Mouse (Mus musculus) lung, embryonic 15.5 days (tissue): ENCODE measurements around the gene Poc1b. TPM values are rescaled to one million over a fixed set of nuclear protein-coding genes. Genes with fewer than 3 reads are reported as not detected.
A peak's percentile ranks its signal among the peaks of the same experiment; 100 is the strongest.

Source experiments
- ATAC-seq: fragments of 200-750 bp; cut with Nextera tagmentation; 2 replicates; pipeline ENCODE4 v1.8.0; 2017; ENCODE audit warnings: moderate number of reproducible peaks, borderline replicate concordance; ENCODE audit not compliant: low FRiP score, low TSS enrichment; ENCODE audit errors: extremely low read depth
- H3K27ac ChIP-seq: fragments of 300-500 bp; sonication (generic); 2 replicates; pipeline ENCODE4 v1.5.1; 2015; ENCODE audit warnings: moderate library complexity, mild to moderate bottlenecking, inconsistent platforms
- H3K27me3 ChIP-seq: fragments of 300-500 bp; sonication (generic); 2 replicates; pipeline ENCODE4 v1.6.1; 2015; ENCODE audit warnings: inconsistent platforms
- H3K36me3 ChIP-seq: fragments of 300-500 bp; sonication (generic); 2 replicates; pipeline ENCODE4 v1.6.1; 2015; ENCODE audit warnings: inconsistent platforms
- H3K4me1 ChIP-seq: fragments of 300-500 bp; sonication (generic); 2 replicates; pipeline ENCODE4 v1.6.1; 2015; ENCODE audit warnings: inconsistent platforms
- H3K4me2 ChIP-seq: fragments of 300-500 bp; sonication (generic); 2 replicates; pipeline ENCODE4 v1.6.1; 2015; ENCODE audit warnings: inconsistent platforms, mild to moderate bottlenecking, moderate library complexity
- H3K4me3 ChIP-seq: fragments of 300-500 bp; sonication (generic); 2 replicates; pipeline ENCODE4 v1.5.1; 2015; ENCODE audit warnings: mild to moderate bottlenecking, inconsistent platforms
- H3K9ac ChIP-seq: fragments of 300-500 bp; sonication (generic); 2 replicates; pipeline ENCODE4 v1.6.1; 2015; ENCODE audit warnings: inconsistent platforms
- H3K9me3 ChIP-seq: fragments of 300-500 bp; sonication (generic); 2 replicates; pipeline ENCODE4 v1.6.1; 2016; ENCODE audit warnings: inconsistent platforms
- WGBS: fragments of 180-500 bp; shearing (Covaris S2); methylation state at CpG from one replicate; pipeline ENCODE4 v1.1.7; 2015; 5-methylcytosine and 5-hydroxymethylcytosine counted together
- polyA plus RNA-seq: library from polyadenylated mRNA; unstranded; fragments of >200 nt; fragmentation: Nextera tagmentation; extraction: Ambion mirVana; gene quantifications from 2 replicates; pipeline ENCODE4 v1.2.1, GENCODE M21; 2015

Poc1b gene
- polyA plus RNA-seq, 1 experiment from 2014 or later, result 19.1 TPM

- H3K4me3 ChIP-seq, result no peak overlapping the region
- peaks cover 8% of the 10 kb centered on the region; the same call in 1 of the 2 replicates for H3K36me3 ChIP-seq
- WGBS, result 27% methylated on average over 13 of the region's 13 CpGs
- no peaks in the 10 kb centered on the region for H3K27me3 ChIP-seq
- H3K4me2 ChIP-seq, result peak overlapping the region; percentile 33; the same call in 1 of the 2 replicates
- H3K9me3 ChIP-seq, result no peaks in the 10 kb centered on the region
- peaks cover 27% of the 10 kb centered on the region for H3K4me1 ChIP-seq
- ATAC-seq, result 0 out of 2 replicates have a peak, but pooled peaks have one; percentile 41
- no peak overlapping the region for H3K9ac ChIP-seq
- no peak overlapping the region; the same call in 1 of the 2 replicates for H3K27ac ChIP-seq
Observed at GRCm38 (mm10) chr10:99164871-99165477, 58.1 kb downstream of the Poc1b start.

GRCm38 (mm10) chr10:99165751-99166282 lies 59.0 kb downstream of the Poc1b start:
- no peak overlapping the region for H3K9ac ChIP-seq
- peak; percentile 23; the same call in 1 of the 2 replicates for ATAC-seq
- peak overlapping the region; percentile 51 for H3K27ac ChIP-seq

GRCm38 (mm10) chr10:99166392-99166791 lies 59.6 kb downstream of the Poc1b start:
- H3K27ac ChIP-seq, result no peak overlapping the region
- peaks cover 35% of the 10 kb centered on the region for H3K4me1 ChIP-seq
- H3K36me3 ChIP-seq, result 0 out of 2 replicates have a peak, but pooled peaks cover 4% of the 10 kb centered on the region
- no peak for ATAC-seq
- no peak overlapping the region for H3K4me3 ChIP-seq
- 50% methylated on average over 3 of the region's 3 CpGs for WGBS
- no peaks in the 10 kb centered on the region for H3K9me3 ChIP-seq
- no peaks in the 10 kb centered on the region for H3K27me3 ChIP-seq
- no peak overlapping the region for H3K9ac ChIP-seq
- no peak overlapping the region for H3K4me2 ChIP-seq

More at GRCm38 (mm10) chr10:99165751-99166282, 59.0 kb downstream of the Poc1b start:
- peaks cover 31% of the 10 kb centered on the region for H3K4me1 ChIP-seq
- H3K4me2 ChIP-seq, result no peak overlapping the region; the same call in 1 of the 2 replicates
- H3K36me3 ChIP-seq, result 0 out of 2 replicates have a peak, but pooled peaks cover 4% of the 10 kb centered on the region
- no peak overlapping the region for H3K4me3 ChIP-seq
- H3K27me3 ChIP-seq, result no peaks in the 10 kb centered on the region
- H3K9me3 ChIP-seq, result no peaks in the 10 kb centered on the region
- 38% methylated on average over 7 of the region's 7 CpGs for WGBS

DNA sequence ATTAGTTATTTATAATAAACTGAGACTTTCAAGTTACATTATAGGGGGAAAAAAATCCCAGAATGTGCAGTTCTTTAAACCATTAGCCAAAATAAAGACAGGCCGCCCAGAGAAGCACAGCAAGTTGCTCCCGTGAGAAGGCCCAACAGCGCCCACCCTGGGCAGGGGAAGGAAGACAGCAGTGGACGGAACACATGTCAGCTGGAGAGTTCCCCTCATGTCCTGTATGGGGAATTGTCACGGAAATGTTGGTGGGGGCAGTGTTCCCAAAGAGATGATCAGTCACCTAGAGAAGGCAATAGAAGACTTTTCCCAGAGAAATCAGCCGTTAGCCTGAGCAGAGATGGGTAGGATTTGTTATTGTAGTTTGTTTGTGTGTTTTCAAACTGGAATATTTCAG lies 61.6 kb downstream of the Poc1b start:
- WGBS, result 56% methylated on average over 6 of the region's 6 CpGs
- no peak overlapping the region for H3K9ac ChIP-seq
- no peaks in the 10 kb centered on the region for H3K9me3 ChIP-seq
- ATAC-seq, result no peak
- peaks cover 51% of the 10 kb centered on the region for H3K4me1 ChIP-seq
- H3K36me3 ChIP-seq, result no peaks in the 10 kb centered on the region
- H3K27ac ChIP-seq, result no peak overlapping the region
- no peak overlapping the region for H3K4me3 ChIP-seq
- no peaks in the 10 kb centered on the region for H3K27me3 ChIP-seq
- H3K4me2 ChIP-seq, result no peak overlapping the region

- peaks cover 51% of the 10 kb centered on the region for H3K4me1 ChIP-seq
- H3K36me3 ChIP-seq, result no peaks in the 10 kb centered on the region
- no peaks in the 10 kb centered on the region for H3K9me3 ChIP-seq
- no peak overlapping the region for H3K4me2 ChIP-seq
- ATAC-seq, result no peak
- H3K9ac ChIP-seq, result no peak overlapping the region
- no peak overlapping the region for H3K4me3 ChIP-seq
- H3K27ac ChIP-seq, result peak overlapping the region; percentile 52
- WGBS, result 68% methylated on average over 11 of the region's 11 CpGs
- no peaks in the 10 kb centered on the region for H3K27me3 ChIP-seq
Observed at GRCm38 (mm10) chr10:99168840-99169764, 62.3 kb downstream of the Poc1b start.

GRCm38 (mm10) chr10:99169765-99170129 lies 62.9 kb downstream of the Poc1b start:
- WGBS, result 52% methylated on average over 5 of the region's 5 CpGs
- H3K36me3 ChIP-seq, result no peaks in the 10 kb centered on the region
- H3K4me2 ChIP-seq, result no peak overlapping the region
- no peaks in the 10 kb centered on the region for H3K9me3 ChIP-seq
- no peak for ATAC-seq
- H3K27me3 ChIP-seq, result no peaks in the 10 kb centered on the region
- H3K9ac ChIP-seq, result no peak overlapping the region
- H3K27ac ChIP-seq, result peak overlapping the region; percentile 52
- peaks cover 49% of the 10 kb centered on the region for H3K4me1 ChIP-seq
- H3K4me3 ChIP-seq, result no peak overlapping the region

DNA sequence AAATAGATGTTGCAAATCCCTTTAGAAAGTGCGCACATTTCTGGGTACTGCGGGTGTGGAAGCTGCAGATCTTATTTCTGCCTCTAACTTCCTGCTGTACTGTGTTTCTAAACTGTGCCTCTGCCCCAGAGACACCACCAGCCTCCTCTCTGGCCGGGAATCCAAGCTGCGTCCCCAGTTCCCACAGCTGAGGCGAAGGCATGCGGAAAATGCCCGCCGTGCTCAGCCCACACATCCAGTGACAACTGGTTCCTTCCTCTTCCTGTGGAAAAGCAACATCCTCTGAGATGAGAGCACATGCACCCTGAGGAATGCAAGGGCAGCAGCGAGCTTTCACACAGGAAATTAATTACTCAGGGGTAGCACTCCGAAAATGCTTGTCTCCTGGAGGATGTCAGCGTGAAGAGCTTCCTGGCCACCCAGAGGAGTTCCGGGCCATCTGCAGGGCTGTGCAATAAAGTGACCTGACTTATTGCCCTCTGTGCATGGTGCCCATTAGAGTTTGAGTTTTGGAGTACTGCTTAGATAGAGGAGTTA lies 65.2 kb downstream of the Poc1b start:
- Histone ChIP-seq H3K9me3 (no peaks in the 10 kb centered on the region), H3K27ac (peak overlapping the region; percentile 85), H3K4me3 (no peak overlapping the region), H3K9ac (no peak overlapping the region), H3K27me3 (no peaks in the 10 kb centered on the region), H3K36me3 (no peaks in the 10 kb centered on the region), H3K4me1 (peaks cover 41% of the 10 kb centered on the region), H3K4me2 (peak overlapping the region; percentile 24)
- 8% methylated on average over 12 of the region's 12 CpGs for WGBS
- peak; percentile 72 for ATAC-seq

DNA sequence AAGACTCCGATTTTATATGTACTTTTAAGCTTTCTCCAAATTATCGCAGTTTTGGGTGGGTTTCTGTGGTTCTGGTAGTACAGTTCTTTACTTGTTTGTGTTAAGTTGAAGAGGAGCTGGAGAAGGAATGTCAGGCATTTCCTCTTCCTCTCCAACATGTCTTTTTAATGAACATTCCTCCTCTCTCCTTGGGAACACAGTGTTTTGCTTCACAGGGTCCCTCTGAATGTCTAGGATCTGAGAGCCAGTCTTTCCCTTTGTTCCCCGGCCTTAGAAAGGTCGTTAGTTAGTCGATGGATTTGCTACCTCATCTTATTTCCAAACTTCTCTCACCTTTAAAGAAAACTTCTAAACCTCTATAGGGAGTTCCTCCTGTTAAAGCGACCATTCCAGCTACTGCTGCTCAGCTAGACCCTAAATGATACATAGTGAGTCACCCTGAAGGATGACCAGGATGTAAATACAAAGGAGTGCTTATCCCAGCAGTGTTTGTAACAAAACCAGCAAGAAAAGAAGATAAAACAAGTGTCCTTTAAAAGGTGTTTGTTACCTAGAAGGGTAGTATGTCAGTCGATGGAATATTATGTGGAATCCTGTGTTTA lies 66.2 kb downstream of the Poc1b start:
- no peak for ATAC-seq
- Histone ChIP-seq H3K4me1 (peaks cover 46% of the 10 kb centered on the region), H3K4me2 (no peak overlapping the region), H3K27me3 (no peaks in the 10 kb centered on the region), H3K36me3 (no peaks in the 10 kb centered on the region), H3K27ac (peak overlapping the region; percentile 85), H3K4me3 (no peak overlapping the region), H3K9me3 (no peaks in the 10 kb centered on the region), H3K9ac (no peak overlapping the region)
- WGBS, result 18% methylated on average over 7 of the region's 7 CpGs

- no peak for ATAC-seq
- Histone ChIP-seq H3K36me3 (no peaks in the 10 kb centered on the region), H3K27me3 (no peaks in the 10 kb centered on the region), H3K9me3 (no peaks in the 10 kb centered on the region), H3K4me1 (peaks cover 18% of the 10 kb centered on the region), H3K4me3 (no peak overlapping the region), H3K27ac (no peak overlapping the region), H3K9ac (no peak overlapping the region), H3K4me2 (no peak overlapping the region)
- WGBS, result 48% methylated on average over 9 of the region's 9 CpGs
Observed at GRCm38 (mm10) chr10:99176911-99177310, 70.1 kb downstream of the Poc1b start.

- Histone ChIP-seq H3K4me3 (no peak overlapping the region), H3K9me3 (no peaks in the 10 kb centered on the region), H3K27me3 (no peaks in the 10 kb centered on the region), H3K9ac (no peak overlapping the region), H3K27ac (no peak overlapping the region), H3K4me1 (peaks cover 6% of the 10 kb centered on the region), H3K4me2 (no peak overlapping the region), H3K36me3 (no peaks in the 10 kb centered on the region)
- no peak for ATAC-seq
- WGBS, result 96% methylated on average over 2 of the region's 2 CpGs
Observed at GRCm38 (mm10) chr10:99178118-99178517, 71.3 kb downstream of the Poc1b start.

- ATAC-seq, result no peak
- Histone ChIP-seq H3K4me1 (0 out of 2 replicates have a peak, but pooled peaks cover 5% of the 10 kb centered on the region), H3K27ac (no peak overlapping the region), H3K4me2 (no peak overlapping the region), H3K9ac (no peak overlapping the region), H3K9me3 (no peaks in the 10 kb centered on the region), H3K27me3 (no peaks in the 10 kb centered on the region), H3K36me3 (no peaks in the 10 kb centered on the region), H3K4me3 (no peak overlapping the region)
- 86% methylated on average over 5 of the region's 5 CpGs for WGBS
Observed at GRCm38 (mm10) chr10:99179122-99179521, 72.3 kb downstream of the Poc1b start.
